8 mouse cellular contexts compared by ENCODE assay signal in the genomic region with DNA sequence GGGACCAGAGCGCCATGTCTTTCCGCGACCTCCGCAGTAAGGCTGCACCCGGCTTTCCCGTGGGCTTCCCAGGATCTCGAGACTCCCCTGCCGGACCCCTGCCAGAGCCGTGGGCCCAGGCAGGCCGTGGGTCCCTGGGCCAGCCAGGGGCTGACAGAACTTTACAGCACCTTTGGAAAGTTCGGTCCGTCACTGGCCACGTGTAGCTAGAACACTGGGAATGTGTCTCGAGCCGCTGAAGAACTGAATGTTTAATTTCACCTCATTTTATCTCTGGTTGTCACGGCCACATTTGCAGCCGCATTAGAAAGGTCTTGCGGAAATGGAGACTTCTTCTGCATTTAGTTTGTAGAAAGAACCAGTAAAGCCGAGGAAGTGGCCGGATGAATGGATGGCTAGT. TPM values are rescaled to one million over a fixed set of nuclear protein-coding genes. Genes with fewer than 3 reads are reported as not detected.
DNase-seq lines count a peak whose midpoint lies in the region; ATAC-seq and TF ChIP-seq lines count a peak whose summit lies in the region.

No protein-coding gene starts in this region.

- no peak for TF ChIP-seq CTCF in thymus, adult 2 months (IDR thresholded peaks at IDR 0.05; ENCODE audit: borderline replicate concordance, control insufficient read depth, extremely low read depth, insufficient read depth, low read length, poor library complexity)

- TF ChIP-seq POLR2A in thymus, adult 2 months (IDR thresholded peaks at IDR 0.05; ENCODE audit: control insufficient read depth, extremely low read depth, insufficient read depth, low read length, poor library complexity): peak; percentile 23; the same call in 1 of the 2 replicates

- no peaks in the 10 kb centered on the region for H3K27me3 ChIP-seq in erythroblast, embryonic 14.5 days (ENCODE audit: control insufficient read depth)
- H3K27me3 ChIP-seq in thymus, adult 2 months (ENCODE audit: control insufficient read depth, insufficient read depth, low read length): no peaks in the 10 kb centered on the region
- H3K27me3 ChIP-seq in liver, embryonic 13.5 days: no peaks in the 10 kb centered on the region

- no peak for DNase-seq in thymus, adult 2 months
- DNase-seq in thymus, postnatal 14 days: no peak
- no peak for DNase-seq in liver, embryonic 13.5 days
- DNase-seq in spleen, postnatal 10 days (ENCODE audit: low spot score in 2 of 2): no peak
- DNase-seq in thymus, postnatal 4 days: no peak

- ATAC-seq in erythroblast, adult 5-6 weeks (replicated peaks; ENCODE audit: low FRiP score, poor library complexity, severe bottlenecking): no peak
- ATAC-seq in liver, embryonic 13.5 days (ENCODE audit: low read depth): no peak
- no peak for ATAC-seq in monocyte, adult 5-6 weeks (replicated peaks; ENCODE audit: insufficient number of reproducible peaks, low FRiP score, low TSS enrichment, poor library complexity, severe bottlenecking)

- peak overlapping the region; percentile 81 for H3K9ac ChIP-seq in liver, embryonic 13.5 days

- peaks cover 32% of the 10 kb centered on the region for H3K4me1 ChIP-seq in erythroblast, embryonic 14.5 days (ENCODE audit: control insufficient read depth)
- H3K4me1 ChIP-seq in thymus, adult 2 months (replicated peaks; ENCODE audit: control insufficient read depth, insufficient read depth, low read length): 0 out of 2 replicates have a peak, but pooled peaks cover 4% of the 10 kb centered on the region
- peaks cover 17% of the 10 kb centered on the region for H3K4me1 ChIP-seq in liver, embryonic 13.5 days (replicated peaks)

- H3K27ac ChIP-seq in thymus, adult 2 months (ENCODE audit: control insufficient read depth, insufficient read depth, low read length): no peak overlapping the region
- H3K27ac ChIP-seq in liver, embryonic 13.5 days: peak overlapping the region; percentile 67

- H3K9me3 ChIP-seq in erythroblast, embryonic 14.5 days (ENCODE audit: control insufficient read depth, low read length): no peaks in the 10 kb centered on the region
- H3K9me3 ChIP-seq in liver, embryonic 13.5 days (replicated peaks): no peaks in the 10 kb centered on the region

- H3K4me3 ChIP-seq in erythroblast, embryonic 14.5 days (replicated peaks): peak overlapping the region; percentile 81
- H3K4me3 ChIP-seq in thymus, adult 2 months (ENCODE audit: control insufficient read depth, insufficient read depth, low read length): peak overlapping the region; percentile 91
- peak overlapping the region; percentile 76 for H3K4me3 ChIP-seq in liver, embryonic 13.5 days (replicated peaks)

- H3K4me2 ChIP-seq in liver, embryonic 13.5 days: peak overlapping the region; percentile 90

- peaks cover 46% of the 10 kb centered on the region for H3K36me3 ChIP-seq in erythroblast, embryonic 14.5 days (ENCODE audit: control insufficient read depth)
- peaks cover 26% of the 10 kb centered on the region for H3K36me3 ChIP-seq in thymus, adult 2 months (ENCODE audit: control insufficient read depth, insufficient read depth, low read length)
- H3K36me3 ChIP-seq in liver, embryonic 13.5 days: peaks cover 53% of the 10 kb centered on the region

- under 1% methylated on average over 20 of the region's 20 CpGs for WGBS in thymus, adult 2 months
- 3% methylated on average over 20 of the region's 20 CpGs for WGBS in liver, embryonic 13.5 days (ENCODE audit: insufficient replicate concordance)

RNA-seq across cellular contexts. Expression of gene Cluap1, which starts 0.5 kb away (rescaled TPM):
- 0.33 and 1.1 TPM in 2 replicates for polyA plus RNA-seq in erythroblast, embryonic 14.5 days (2012)
- 4.4 and 4.8 TPM in 2 replicates for total RNA-seq in erythroblast, adult 5-6 weeks (2015; ENCODE audit: low replicate concordance)
- total RNA-seq in erythroblast, adult 5-6 weeks (2017; ENCODE audit: low replicate concordance): 3.6 and 7.0 TPM in 2 replicates
- polyA plus RNA-seq in thymus, adult 2 months (2012; rRNA removed): 19.4 and 22.9 TPM in 2 replicates
- polyA plus RNA-seq in liver, embryonic 13.5 days (2015; fragmentation: Nextera tagmentation; extraction: Ambion mirVana): 10.1 and 10.8 TPM in 2 replicates
- total RNA-seq in monocyte, adult 5-6 weeks (2017): 12.0 to 20.1 TPM (median 12.2 TPM) in 3 replicates

RNA-seq across cellular contexts. Expression of gene 1700037C18Rik, which starts 0.6 kb away (rescaled TPM):
- 0.76 and 1.4 TPM in 2 replicates for polyA plus RNA-seq in erythroblast, embryonic 14.5 days (2012)
- not detected in 2 replicates for total RNA-seq in erythroblast, adult 5-6 weeks (2015; ENCODE audit: low replicate concordance)
- total RNA-seq in erythroblast, adult 5-6 weeks (2017; ENCODE audit: low replicate concordance): not detected in 2 replicates
- 9.0 and 12.0 TPM in 2 replicates for polyA plus RNA-seq in thymus, adult 2 months (2012; rRNA removed)
- 2.8 and 4.2 TPM in 2 replicates for polyA plus RNA-seq in liver, embryonic 13.5 days (2015; fragmentation: Nextera tagmentation; extraction: Ambion mirVana)
- 0.57 to 6.4 TPM (median 1.9 TPM) in 3 replicates for total RNA-seq in monocyte, adult 5-6 weeks (2017)

RNA-seq across cellular contexts. Expression of gene Gm20695, which starts 24.7 kb away (rescaled TPM):
- polyA plus RNA-seq in erythroblast, embryonic 14.5 days (2012): not detected in 2 replicates
- not detected in 2 replicates for total RNA-seq in erythroblast, adult 5-6 weeks (2015; ENCODE audit: low replicate concordance)
- 0.68 TPM in 1 of 2 replicates, not detected in the other for total RNA-seq in erythroblast, adult 5-6 weeks (2017; ENCODE audit: low replicate concordance)
- polyA plus RNA-seq in thymus, adult 2 months (2012; rRNA removed): not detected in 2 replicates
- polyA plus RNA-seq in liver, embryonic 13.5 days (2015; fragmentation: Nextera tagmentation; extraction: Ambion mirVana): 0.47 and 1.2 TPM in 2 replicates
- total RNA-seq in monocyte, adult 5-6 weeks (2017): 1.2 TPM in 1 of 3 replicates, not detected in the others

RNA-seq across cellular contexts. Expression of gene Zfp597, which starts 24.8 kb away (rescaled TPM):
- 0.09 TPM in 1 of 2 replicates, not detected in the other for polyA plus RNA-seq in erythroblast, embryonic 14.5 days (2012)
- total RNA-seq in erythroblast, adult 5-6 weeks (2015; ENCODE audit: low replicate concordance): 2.7 and 9.8 TPM in 2 replicates
- 3.7 and 4.0 TPM in 2 replicates for total RNA-seq in erythroblast, adult 5-6 weeks (2017; ENCODE audit: low replicate concordance)
- polyA plus RNA-seq in thymus, adult 2 months (2012; rRNA removed): 6.3 and 7.5 TPM in 2 replicates
- 2.3 and 2.7 TPM in 2 replicates for polyA plus RNA-seq in liver, embryonic 13.5 days (2015; fragmentation: Nextera tagmentation; extraction: Ambion mirVana)
- total RNA-seq in monocyte, adult 5-6 weeks (2017): 23.7 to 35.3 TPM (median 24.2 TPM) in 3 replicates

RNA-seq across cellular contexts. Expression of gene Naa60, which starts 36.9 kb away (rescaled TPM):
- polyA plus RNA-seq in erythroblast, embryonic 14.5 days (2012): 1.6 and 2.1 TPM in 2 replicates
- 28.0 and 33.8 TPM in 2 replicates for total RNA-seq in erythroblast, adult 5-6 weeks (2015; ENCODE audit: low replicate concordance)
- 22.7 and 25.8 TPM in 2 replicates for total RNA-seq in erythroblast, adult 5-6 weeks (2017; ENCODE audit: low replicate concordance)
- polyA plus RNA-seq in thymus, adult 2 months (2012; rRNA removed): 107 and 115 TPM in 2 replicates
- 22.9 and 25.3 TPM in 2 replicates for polyA plus RNA-seq in liver, embryonic 13.5 days (2015; fragmentation: Nextera tagmentation; extraction: Ambion mirVana)
- 24.5 to 61.7 TPM (median 26.2 TPM) in 3 replicates for total RNA-seq in monocyte, adult 5-6 weeks (2017)
